Mouse (Mus musculus) lung, embryonic 16.5 days (tissue): ENCODE measurements at regions not wholly inside any gene's neighbourhood (a gene's known extent, or its start where the extent isn't known, plus 50 kb on each side); places are given as distances from the start of the nearest gene placed in this dataset.

Experiments used
- ATAC-seq: fragments of 200-750 bp; cut with Nextera tagmentation; 2 replicates; pipeline ENCODE4 v1.8.0; 2017; ENCODE audit warnings: low read depth, mild to moderate bottlenecking, moderate library complexity
- H3K27ac ChIP-seq: fragments of 300-500 bp; sonication (generic); 2 replicates; pipeline ENCODE4 v1.5.1; 2014; ENCODE audit warnings: mild to moderate bottlenecking, control low read depth, low read length
- H3K27me3 ChIP-seq: fragments of 300-500 bp; sonication (generic); 2 replicates; pipeline ENCODE4 v1.6.1; 2014; ENCODE audit warnings: low read depth, low read length, mixed read lengths; ENCODE audit not compliant: control insufficient read depth, insufficient read depth
- H3K36me3 ChIP-seq: fragments of 300-500 bp; sonication (generic); 2 replicates; pipeline ENCODE4 v1.6.1; 2014; ENCODE audit warnings: low read length; ENCODE audit not compliant: control insufficient read depth, insufficient read depth
- H3K4me1 ChIP-seq: fragments of 300-500 bp; sonication (generic); replicated peaks from 2 replicates; pipeline ENCODE4 v1.6.1; 2014; ENCODE audit warnings: low read length, mixed read lengths; ENCODE audit not compliant: control insufficient read depth, insufficient read depth
- H3K4me2 ChIP-seq: fragments of 300-500 bp; sonication (generic); 2 replicates; pipeline ENCODE4 v1.6.1; 2014; ENCODE audit warnings: low read depth, low read length, control low read depth
- H3K4me3 ChIP-seq: fragments of 300-500 bp; sonication (generic); 2 replicates; pipeline ENCODE4 v1.5.1; 2014; ENCODE audit warnings: mild to moderate bottlenecking, low read length, control low read depth
- H3K9ac ChIP-seq: fragments of 300-500 bp; sonication (generic); 2 replicates; pipeline ENCODE4 v1.6.1; 2014; ENCODE audit warnings: low read length, control low read depth
- H3K9me3 ChIP-seq: fragments of 300-500 bp; sonication (generic); 2 replicates; pipeline ENCODE4 v1.6.1; 2016; ENCODE audit warnings: low read length; ENCODE audit not compliant: control insufficient read depth
- WGBS: fragments of 180-500 bp; shearing (Covaris S2); extraction: QIAGEN DNeasy Blood & Tissue Kit; methylation state at CpG from one replicate; pipeline ENCODE4 v1.1.7; 2014; 5-methylcytosine and 5-hydroxymethylcytosine counted together

- no peaks in the 10 kb centered on the region for H3K4me1 ChIP-seq
- H3K27me3 ChIP-seq: no peaks in the 10 kb centered on the region
- H3K4me2 ChIP-seq: no peak overlapping the region
- ATAC-seq: no peak
- H3K9me3 ChIP-seq: no peaks in the 10 kb centered on the region
- H3K4me3 ChIP-seq: no peak overlapping the region
- 74% methylated on average over 3 of the region's 3 CpGs for WGBS
- no peak overlapping the region for H3K9ac ChIP-seq
- no peaks in the 10 kb centered on the region for H3K36me3 ChIP-seq
- no peak overlapping the region for H3K27ac ChIP-seq
Measured at GRCm38 (mm10) chr14:80232976-80233375, 249.1 kb downstream of the Olfm4 start.

- no peak for ATAC-seq
- no peak overlapping the region for H3K4me3 ChIP-seq
- H3K27ac ChIP-seq: no peak overlapping the region
- H3K4me2 ChIP-seq: no peak overlapping the region
- H3K9me3 ChIP-seq: no peaks in the 10 kb centered on the region
- H3K9ac ChIP-seq: no peak overlapping the region
- no peaks in the 10 kb centered on the region for H3K36me3 ChIP-seq
- no peaks in the 10 kb centered on the region for H3K4me1 ChIP-seq
- H3K27me3 ChIP-seq: no peaks in the 10 kb centered on the region
Measured at GRCm38 (mm10) chr14:80237136-80237535, 253.3 kb downstream of the Olfm4 start.

- H3K27ac ChIP-seq: no peak overlapping the region
- no peak overlapping the region for H3K4me2 ChIP-seq
- no peak for ATAC-seq
- no peaks in the 10 kb centered on the region for H3K9me3 ChIP-seq
- WGBS: 67% methylated on average over 2 of the region's 2 CpGs
- H3K4me3 ChIP-seq: no peak overlapping the region
- H3K36me3 ChIP-seq: no peaks in the 10 kb centered on the region
- H3K9ac ChIP-seq: no peak overlapping the region
- no peaks in the 10 kb centered on the region for H3K27me3 ChIP-seq
- no peaks in the 10 kb centered on the region for H3K4me1 ChIP-seq
Measured at GRCm38 (mm10) chr14:80237552-80237951, 253.7 kb downstream of the Olfm4 start.

- Histone ChIP-seq H3K9me3 (no peaks in the 10 kb centered on the region), H3K9ac (no peak overlapping the region), H3K4me3 (no peak overlapping the region), H3K4me2 (no peak overlapping the region), H3K4me1 (no peaks in the 10 kb centered on the region), H3K36me3 (no peaks in the 10 kb centered on the region), H3K27me3 (no peaks in the 10 kb centered on the region), H3K27ac (no peak overlapping the region)
- ATAC-seq: no peak
- WGBS: 79% methylated on average over 4 of the region's 4 CpGs
Measured at GRCm38 (mm10) chr14:80244640-80245302, 260.9 kb downstream of the Olfm4 start.

GRCm38 (mm10) chr14:80247575-80247974, 263.7 kb downstream of the Olfm4 start:
- Histone ChIP-seq H3K27ac (no peak overlapping the region), H3K4me1 (no peaks in the 10 kb centered on the region), H3K4me3 (no peak overlapping the region), H3K36me3 (no peaks in the 10 kb centered on the region), H3K9me3 (no peaks in the 10 kb centered on the region), H3K9ac (no peak overlapping the region), H3K4me2 (no peak overlapping the region), H3K27me3 (no peaks in the 10 kb centered on the region)
- no peak for ATAC-seq
- 82% methylated on average over 2 of the region's 2 CpGs for WGBS

DNA sequence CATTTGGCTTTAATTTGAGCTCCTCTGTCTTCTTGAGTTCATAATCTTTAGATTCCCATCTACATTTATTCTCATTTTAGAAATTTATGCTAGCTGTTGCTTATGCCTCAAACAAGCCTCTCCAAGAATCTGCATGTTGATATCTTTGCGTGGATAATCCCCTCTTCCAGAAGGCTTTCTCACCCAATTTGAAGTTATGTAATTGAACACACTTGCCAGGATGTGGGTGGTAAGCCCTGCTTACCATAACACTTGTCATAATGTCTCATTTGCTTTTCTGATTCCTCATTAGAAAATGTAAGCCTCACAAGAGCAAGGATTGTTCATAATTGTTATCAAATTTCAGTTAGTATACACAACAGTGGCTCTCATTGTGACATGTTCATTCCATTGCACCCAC, 266.0 kb downstream of the Olfm4 start:
- H3K9me3 ChIP-seq: no peaks in the 10 kb centered on the region
- H3K27ac ChIP-seq: no peak overlapping the region
- H3K36me3 ChIP-seq: no peaks in the 10 kb centered on the region
- ATAC-seq: no peak
- no peaks in the 10 kb centered on the region for H3K27me3 ChIP-seq
- WGBS: 69% methylated on average over 1 of the region's 1 CpGs
- no peak overlapping the region for H3K4me2 ChIP-seq
- no peak overlapping the region for H3K9ac ChIP-seq
- no peak overlapping the region for H3K4me3 ChIP-seq
- H3K4me1 ChIP-seq: no peaks in the 10 kb centered on the region

GRCm38 (mm10) chr14:80257086-80257485, 273.2 kb downstream of the Olfm4 start:
- no peak for ATAC-seq
- no peak overlapping the region for H3K4me3 ChIP-seq
- H3K27ac ChIP-seq: no peak overlapping the region
- no peaks in the 10 kb centered on the region for H3K27me3 ChIP-seq
- no peaks in the 10 kb centered on the region for H3K9me3 ChIP-seq
- no peak overlapping the region for H3K9ac ChIP-seq
- H3K36me3 ChIP-seq: no peaks in the 10 kb centered on the region
- H3K4me2 ChIP-seq: no peak overlapping the region
- whole genome bisulfite sequencing: 42% methylated on average over 3 of the region's 3 CpGs
- no peaks in the 10 kb centered on the region for H3K4me1 ChIP-seq

DNA sequence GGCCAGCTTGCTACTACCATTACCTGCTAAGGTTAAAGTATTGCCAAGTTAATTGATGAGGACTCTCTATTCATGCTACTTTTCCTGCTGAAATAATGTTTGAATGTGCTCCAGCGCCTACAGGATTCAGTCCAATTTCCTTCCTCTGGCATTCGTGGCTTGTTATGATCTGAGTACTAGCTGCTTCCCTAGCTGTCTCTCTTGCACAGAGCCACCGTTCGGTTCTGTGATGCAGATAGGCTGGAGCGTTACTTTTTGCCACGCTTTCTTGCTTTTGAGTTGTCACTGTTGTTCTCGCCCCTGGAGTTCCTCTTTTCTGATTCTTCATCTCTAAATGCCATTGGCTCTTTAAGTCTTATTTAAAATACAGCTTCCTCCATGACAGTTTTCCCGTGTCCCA, 279.3 kb downstream of the Olfm4 start:
- no peak overlapping the region for H3K4me3 ChIP-seq
- H3K4me1 ChIP-seq: no peaks in the 10 kb centered on the region
- no peaks in the 10 kb centered on the region for H3K36me3 ChIP-seq
- no peak for ATAC-seq
- no peak overlapping the region for H3K4me2 ChIP-seq
- no peaks in the 10 kb centered on the region for H3K9me3 ChIP-seq
- H3K27ac ChIP-seq: no peak overlapping the region
- no peaks in the 10 kb centered on the region for H3K27me3 ChIP-seq
- H3K9ac ChIP-seq: no peak overlapping the region
- 66% methylated on average over 8 of the region's 8 CpGs for WGBS

DNA sequence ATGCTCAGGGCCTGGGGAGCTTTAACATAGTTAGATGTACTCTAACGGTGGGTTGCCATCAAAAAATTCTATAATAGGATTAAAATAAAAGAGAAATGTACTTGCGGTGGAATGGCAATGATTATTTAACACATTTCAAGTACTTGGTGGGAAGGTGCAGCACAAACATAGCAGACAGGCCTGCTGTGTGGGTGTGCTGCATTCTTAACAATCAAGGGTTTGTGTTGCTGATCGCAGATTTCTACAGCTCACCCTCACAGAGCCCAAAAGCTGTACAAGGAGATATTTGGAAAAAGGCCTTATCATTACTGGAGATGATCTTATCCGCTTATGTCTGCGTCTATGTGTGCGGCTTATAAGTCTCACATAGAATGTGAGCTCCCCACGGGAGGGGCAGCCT, 281.2 kb downstream of the Olfm4 start:
- H3K36me3 ChIP-seq: no peaks in the 10 kb centered on the region
- no peak for ATAC-seq
- no peak overlapping the region for H3K27ac ChIP-seq
- H3K9me3 ChIP-seq: no peaks in the 10 kb centered on the region
- no peak overlapping the region for H3K9ac ChIP-seq
- H3K4me3 ChIP-seq: no peak overlapping the region
- H3K27me3 ChIP-seq: no peaks in the 10 kb centered on the region
- 64% methylated on average over 7 of the region's 7 CpGs for WGBS
- no peak overlapping the region for H3K4me2 ChIP-seq
- H3K4me1 ChIP-seq: no peaks in the 10 kb centered on the region
